Mouse (Mus musculus) layer of hippocampus, postnatal 10 days (tissue): ENCODE measurements around the gene Kat14. TPM values are rescaled to one million over a fixed set of nuclear protein-coding genes. Genes with fewer than 3 reads are reported as not detected.
A peak's percentile ranks its signal among the peaks of the same experiment; 100 is the strongest.

Source experiments
- DNase-seq, 2 experiments: peaks; one replicate each; pipeline ENCODE4 v3.0.0; 2021; ENCODE audit warnings: low spot score in 2 of 2
- total RNA-seq, 2 experiments: library from RNA; stranded (reverse); gene quantifications; 2 replicates each; pipeline ENCODE4 v1.2.3; 2021

The Kat14 gene
- total RNA-seq, 2 experiments from 2014 or later: 26.5 to 29.3 TPM

DNA sequence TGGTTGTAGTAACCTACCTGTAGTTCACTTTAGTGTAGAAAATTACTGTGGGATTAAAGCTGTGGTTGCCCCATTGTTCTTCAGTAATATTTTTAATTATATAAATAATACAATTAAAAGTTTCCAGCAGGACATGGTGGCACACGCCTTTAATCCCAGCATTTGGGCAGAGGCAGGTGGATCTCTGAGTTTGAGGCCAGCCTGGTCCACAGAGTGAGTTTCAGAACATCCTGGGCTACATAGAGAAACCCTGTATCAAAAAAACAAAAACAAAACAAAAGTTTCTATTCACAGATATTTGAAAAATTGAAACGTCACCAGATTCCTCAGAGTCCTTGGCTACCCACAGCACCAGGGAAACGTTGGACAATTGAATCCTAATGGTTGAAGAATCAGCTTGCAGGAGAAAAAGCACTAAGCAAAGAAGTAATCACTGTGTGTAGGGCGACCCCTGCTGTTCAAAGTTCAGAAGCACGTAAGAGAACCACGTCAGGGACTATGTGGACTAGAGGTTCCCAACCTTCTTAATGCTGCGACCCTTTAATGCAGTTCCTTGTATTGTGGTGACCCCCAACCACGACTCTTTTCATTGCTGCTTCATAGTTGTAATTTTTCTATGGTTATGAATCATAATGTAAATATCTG, 83.7 kb downstream of the Kat14 start:
- peak; percentile 88 to 90 for DNase-seq

Other genes starting within 250 kb of the Kat14 start
- 1 to 10 TPM; 2.9 to 3.2 TPM for gene Mgme1, start 98.3 kb upstream of the Kat14 start, total RNA-seq
- gene Snx5, start 98.1 kb upstream of the Kat14 start, total RNA-seq: 10 to 100 TPM; 67.9 to 68.7 TPM
- gene Ovol2, start 36.8 kb upstream of the Kat14 start, total RNA-seq: 1 to 10 TPM; 1.5 to 2.1 TPM
- 1 to 10 TPM; 5.4 to 7.9 TPM for gene Pet117, start within 50 bp of the Kat14 start, total RNA-seq
- 100 to 1,000 TPM in 1 of 2 experiments, 10 to 100 TPM in 1; 84.7 to 116 TPM for gene Dzank1, start 158.4 kb downstream of the Kat14 start, total RNA-seq
- 10 to 100 TPM; 27.3 to 32.6 TPM for gene Polr3f, start 158.7 kb downstream of the Kat14 start, total RNA-seq
- 10 to 100 TPM; 24.8 to 25.8 TPM for gene Rbbp9, start 181.9 kb downstream of the Kat14 start, total RNA-seq
- 10 to 100 TPM; 46.5 to 47.8 TPM for gene Sec23b, start 187.2 kb downstream of the Kat14 start, total RNA-seq
- gene Smim26, start 225.1 kb downstream of the Kat14 start, total RNA-seq: 10 to 100 TPM; 49.3 to 54.2 TPM
- gene Dtd1, start 230.9 kb downstream of the Kat14 start, total RNA-seq: 10 to 100 TPM; 52.2 TPM